Mouse (Mus musculus): ENCODE results near the gene Irf3. TPM values are rescaled to one million over a fixed set of nuclear protein-coding genes. Genes with fewer than 3 reads are reported as not detected.

Irf3 gene
- 90.9 and 97.2 TPM in 2 replicates for polyA plus RNA-seq (2016; fragmentation: Nextera tagmentation; extraction: Ambion mirVana)

- ATAC-seq (ENCODE audit: insufficient number of reproducible peaks, insufficient read depth, low FRiP score, low TSS enrichment, low read depth), result peak; percentile 86
- Histone ChIP-seq H3K27ac (peak within 1 kb of the TSS; percentile 90), H3K4me2 (peak within 1 kb of the TSS; percentile 94)
Measured at GRCm38 (mm10) chr7:44997231-44997939, at the start of gene Irf3. Gene Irf3, plus strand, starts transcription at chr7:44997648.

GRCm38 (mm10) chr7:44949922-44950321 lies 47.5 kb upstream of the Irf3 start:
- Histone ChIP-seq H3K27me3 (peaks cover 42% of the 10 kb centered on the region), H3K36me3 (no peaks in the 10 kb centered on the region), H3K4me2 (no peak overlapping the region), H3K9me3 (no peaks in the 10 kb centered on the region), H3K4me1 (replicated peaks) (peaks cover 10% of the 10 kb centered on the region), H3K27ac (no peak overlapping the region), H3K9ac (replicated peaks) (no peak overlapping the region), H3K4me3 (replicated peaks) (no peak overlapping the region)
- WGBS, result 63% methylated on average over 6 of the region's 6 CpGs
- no peak for ATAC-seq (ENCODE audit: insufficient number of reproducible peaks, insufficient read depth, low FRiP score, low TSS enrichment, low read depth)

More at GRCm38 (mm10) chr7:44997231-44997939, at the start of gene Irf3:
- peaks cover 72% of the 10 kb centered on the region for H3K36me3 ChIP-seq
- H3K4me3 ChIP-seq (replicated peaks), result peak within 1 kb of the TSS; percentile 58
- H3K27me3 ChIP-seq, result no peaks in the 10 kb centered on the region
- H3K4me1 ChIP-seq (replicated peaks), result peaks cover 33% of the 10 kb centered on the region
- under 1% methylated on average over 43 of the region's 43 CpGs for WGBS
- H3K9me3 ChIP-seq, result no peaks in the 10 kb centered on the region
- peak within 1 kb of the TSS; percentile 79 for H3K9ac ChIP-seq (replicated peaks)

GRCm38 (mm10) chr7:44951960-44952359 lies 45.5 kb upstream of the Irf3 start:
- peak overlapping the region; percentile 72 for H3K4me2 ChIP-seq
- peaks cover 42% of the 10 kb centered on the region for H3K27me3 ChIP-seq
- WGBS, result 2% methylated on average over 10 of the region's 10 CpGs
- H3K9me3 ChIP-seq, result no peaks in the 10 kb centered on the region
- H3K4me3 ChIP-seq (replicated peaks), result peak overlapping the region; percentile 42
- no peak overlapping the region for H3K27ac ChIP-seq
- peaks cover 10% of the 10 kb centered on the region for H3K4me1 ChIP-seq (replicated peaks)
- ATAC-seq (ENCODE audit: insufficient number of reproducible peaks, insufficient read depth, low FRiP score, low TSS enrichment, low read depth), result 0 out of 2 replicates have a peak, but pooled peaks have one; percentile 59
- H3K36me3 ChIP-seq, result no peaks in the 10 kb centered on the region
- peak overlapping the region; percentile 42; the same call in 1 of the 2 replicates for H3K9ac ChIP-seq (replicated peaks)

GRCm38 (mm10) chr7:44952611-44953306 lies 44.7 kb upstream of the Irf3 start:
- ATAC-seq (ENCODE audit: insufficient number of reproducible peaks, insufficient read depth, low FRiP score, low TSS enrichment, low read depth), result peak; percentile 78
- Histone ChIP-seq H3K4me2 (peak overlapping the region; percentile 72), H3K4me3 (replicated peaks) (peak overlapping the region; percentile 42), H3K9me3 (no peaks in the 10 kb centered on the region), H3K9ac (replicated peaks) (peak overlapping the region; percentile 42), H3K27ac (0 out of 2 replicates have a peak overlapping the region, but pooled peaks have one; percentile 4), H3K4me1 (replicated peaks) (peaks cover 10% of the 10 kb centered on the region), H3K27me3 (peaks cover 42% of the 10 kb centered on the region), H3K36me3 (no peaks in the 10 kb centered on the region)
- WGBS, result 6% methylated on average over 24 of the region's 24 CpGs

- 55% methylated on average over 14 of the region's 14 CpGs for WGBS
- Histone ChIP-seq H3K9ac (replicated peaks) (no peak overlapping the region), H3K4me3 (replicated peaks) (0 out of 2 replicates have a peak overlapping the region, but pooled peaks have one; percentile 3), H3K9me3 (no peaks in the 10 kb centered on the region), H3K36me3 (no peaks in the 10 kb centered on the region), H3K27me3 (peaks cover 36% of the 10 kb centered on the region), H3K4me2 (no peak overlapping the region), H3K27ac (no peak overlapping the region), H3K4me1 (replicated peaks) (peaks cover 10% of the 10 kb centered on the region)
- no peak for ATAC-seq (ENCODE audit: insufficient number of reproducible peaks, insufficient read depth, low FRiP score, low TSS enrichment, low read depth)
Measured at GRCm38 (mm10) chr7:44953561-44953960, 43.9 kb upstream of the Irf3 start.

- WGBS, result 82% methylated on average over 12 of the region's 12 CpGs
- H3K9me3 ChIP-seq, result no peaks in the 10 kb centered on the region
- H3K27ac ChIP-seq, result no peak overlapping the region
- H3K4me1 ChIP-seq (replicated peaks), result peaks cover 10% of the 10 kb centered on the region
- peaks cover 4% of the 10 kb centered on the region; the same call in 1 of the 2 replicates for H3K36me3 ChIP-seq
- H3K27me3 ChIP-seq, result peaks cover 32% of the 10 kb centered on the region
- no peak overlapping the region for H3K4me3 ChIP-seq (replicated peaks)
- H3K4me2 ChIP-seq, result no peak overlapping the region
- no peak overlapping the region for H3K9ac ChIP-seq (replicated peaks)
- ATAC-seq (ENCODE audit: insufficient number of reproducible peaks, insufficient read depth, low FRiP score, low TSS enrichment, low read depth), result no peak
Measured at GRCm38 (mm10) chr7:44954091-44954885, 43.2 kb upstream of the Irf3 start.

GRCm38 (mm10) chr7:44955628-44956027 lies 41.8 kb upstream of the Irf3 start:
- Histone ChIP-seq H3K9ac (replicated peaks) (no peak overlapping the region), H3K9me3 (no peaks in the 10 kb centered on the region), H3K4me3 (replicated peaks) (no peak overlapping the region), H3K27ac (no peak overlapping the region), H3K36me3 (peaks cover 14% of the 10 kb centered on the region), H3K4me2 (no peak overlapping the region), H3K27me3 (peaks cover 19% of the 10 kb centered on the region), H3K4me1 (replicated peaks) (peaks cover 10% of the 10 kb centered on the region)
- WGBS, result 55% methylated on average over 5 of the region's 5 CpGs
- ATAC-seq (ENCODE audit: insufficient number of reproducible peaks, insufficient read depth, low FRiP score, low TSS enrichment, low read depth), result no peak

- no peak overlapping the region for H3K9ac ChIP-seq (replicated peaks)
- H3K4me2 ChIP-seq, result no peak overlapping the region
- no peak for ATAC-seq (ENCODE audit: insufficient number of reproducible peaks, insufficient read depth, low FRiP score, low TSS enrichment, low read depth)
- H3K27ac ChIP-seq, result no peak overlapping the region
- H3K4me1 ChIP-seq (replicated peaks), result peaks cover 10% of the 10 kb centered on the region
- no peak overlapping the region for H3K4me3 ChIP-seq (replicated peaks)
- WGBS, result 49% methylated on average over 6 of the region's 6 CpGs
- peaks cover 21% of the 10 kb centered on the region for H3K36me3 ChIP-seq
- peaks cover 13% of the 10 kb centered on the region for H3K27me3 ChIP-seq
- no peaks in the 10 kb centered on the region for H3K9me3 ChIP-seq
Measured at GRCm38 (mm10) chr7:44956266-44956665, 41.2 kb upstream of the Irf3 start.

- 71% methylated on average over 20 of the region's 20 CpGs for whole genome bisulfite sequencing
- no peak for ATAC-seq (ENCODE audit: insufficient number of reproducible peaks, insufficient read depth, low FRiP score, low TSS enrichment, low read depth)
- H3K27ac ChIP-seq, result no peak overlapping the region
- no peak overlapping the region for H3K9ac ChIP-seq (replicated peaks)
- no peak overlapping the region for H3K4me2 ChIP-seq
- H3K4me3 ChIP-seq (replicated peaks), result no peak overlapping the region
- no peaks in the 10 kb centered on the region for H3K9me3 ChIP-seq
- H3K4me1 ChIP-seq (replicated peaks), result peaks cover under 1% of the 10 kb centered on the region
- H3K27me3 ChIP-seq, result 0 out of 2 replicates have a peak, but pooled peaks cover 4% of the 10 kb centered on the region
- H3K36me3 ChIP-seq, result peaks cover 31% of the 10 kb centered on the region
Measured at GRCm38 (mm10) chr7:44957183-44957835, 40.1 kb upstream of the Irf3 start.

- ATAC-seq (ENCODE audit: insufficient number of reproducible peaks, insufficient read depth, low FRiP score, low TSS enrichment, low read depth), result no peak
- H3K4me2 ChIP-seq, result no peak overlapping the region
- H3K4me1 ChIP-seq (replicated peaks), result no peaks in the 10 kb centered on the region
- no peak overlapping the region for H3K9ac ChIP-seq (replicated peaks)
- peaks cover 39% of the 10 kb centered on the region for H3K36me3 ChIP-seq
- no peak overlapping the region for H3K27ac ChIP-seq
- WGBS, result 62% methylated on average over 7 of the region's 7 CpGs
- no peak overlapping the region for H3K4me3 ChIP-seq (replicated peaks)
- H3K9me3 ChIP-seq, result no peaks in the 10 kb centered on the region
- H3K27me3 ChIP-seq, result 0 out of 2 replicates have a peak, but pooled peaks cover 4% of the 10 kb centered on the region
Measured at GRCm38 (mm10) chr7:44958208-44958607, 39.2 kb upstream of the Irf3 start.

Measured in limb, embryonic 12.5 days (tissue).